ENCODE assay signal across 29 mouse cellular contexts in the genomic region with DNA sequence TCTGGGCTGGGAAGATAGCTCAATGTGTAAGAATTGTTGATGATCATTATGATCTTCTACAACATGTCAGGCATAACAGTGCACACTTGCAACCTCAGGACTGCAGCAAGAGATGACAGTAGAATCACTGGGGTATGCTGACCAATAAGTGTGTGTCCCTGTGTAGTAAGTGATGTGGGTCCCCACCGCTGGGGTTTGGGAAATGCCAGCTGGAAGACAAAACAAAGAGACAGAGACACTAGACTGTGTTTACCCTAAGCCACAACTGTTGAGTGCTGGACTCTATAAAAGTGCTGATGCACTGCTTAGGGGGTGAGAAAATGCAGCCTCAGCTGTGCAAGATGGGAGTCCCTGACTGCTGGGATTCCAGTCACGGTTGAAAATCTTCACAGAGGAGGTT.
DNase-seq lines count a peak whose midpoint lies in the region; ATAC-seq and TF ChIP-seq lines count a peak whose summit lies in the region.
"Had no signal": no experiment of that assay in that cellular context is flagged by ENCODE, and none has a peak within 500 bp of the region (broad histone marks: within the 10 kb centered on the region; RNA-seq: fewer than 3 reads in every experiment).

No protein-coding gene starts in this region.

- WGBS in forebrain, embryonic 13.5 days: 30% methylated on average over 2 of the region's 2 CpGs
- WGBS in forebrain, embryonic 14.5 days: 41% methylated on average over 2 of the region's 2 CpGs
- WGBS in hindbrain, embryonic 11.5 days: 44% methylated on average over 2 of the region's 2 CpGs
- WGBS in hindbrain, postnatal 0 days: 24% methylated on average over 2 of the region's 2 CpGs
- WGBS in midbrain, embryonic 12.5 days: 24% methylated on average over 2 of the region's 2 CpGs

- ATAC-seq in forebrain, embryonic 13.5 days: 0 out of 2 replicates have a peak, but pooled peaks have one; percentile 27
- no peak for ATAC-seq in forebrain, embryonic 14.5 days
- ATAC-seq in hindbrain, embryonic 11.5 days (ENCODE audit: low FRiP score): peak; percentile 40; the same call in 1 of the 2 replicates
- ATAC-seq in hindbrain, postnatal 0 days: no peak
- peak; percentile 56 for ATAC-seq in midbrain, embryonic 12.5 days (ENCODE audit: low FRiP score, low read depth)
- ATAC-seq in monocyte, adult 5-6 weeks (replicated peaks; ENCODE audit: insufficient number of reproducible peaks, low FRiP score, low TSS enrichment, poor library complexity, severe bottlenecking): no peak
- ATAC-seq: CD4-positive, CD25-positive, alpha-beta regulatory T cell, adult 4 months; intestine, embryonic 16.5 days; lung, postnatal 0 days had no signal

- H3K9me3 ChIP-seq in forebrain, embryonic 13.5 days (replicated peaks): no peaks in the 10 kb centered on the region
- H3K9me3 ChIP-seq in forebrain, embryonic 14.5 days (replicated peaks; ENCODE audit: control insufficient read depth, low read length): no peaks in the 10 kb centered on the region
- H3K9me3 ChIP-seq in hindbrain, embryonic 11.5 days (ENCODE audit: control insufficient read depth, low read length): no peaks in the 10 kb centered on the region
- no peaks in the 10 kb centered on the region for H3K9me3 ChIP-seq in hindbrain, postnatal 0 days (ENCODE audit: low read length)
- no peaks in the 10 kb centered on the region for H3K9me3 ChIP-seq in midbrain, embryonic 12.5 days
- H3K9me3 ChIP-seq: heart, embryonic 10.5 days; limb, embryonic 10.5 days; limb, embryonic 15.5 days; liver, embryonic 13.5 days had no signal

- no peak for DNase-seq in forebrain, embryonic 14.5 days (ENCODE audit: low spot score)
- DNase-seq in hindbrain, embryonic 11.5 days (ENCODE audit: low spot score): peak; percentile 1
- no peak for DNase-seq in hindbrain, postnatal 0 days (ENCODE audit: low spot score)
- peak; percentile 28 for DNase-seq in brain, embryonic 14.5 days (ENCODE audit: low read depth)
- DNase-seq in urinary bladder, postnatal 14 days (ENCODE audit: low spot score): no peak
- DNase-seq: adrenal gland, postnatal 14 days; cerebellum, adult 11-12 months; cerebellum, adult 9-11 months; gastrocnemius, postnatal 14 days; kidney, adult 8-10 months; kidney, postnatal 4 days; liver, embryonic 13.5 days; lung, adult 18-20 months; lung, postnatal 4 days; retina, postnatal 1 day; right cerebral cortex, postnatal 14 days; thymus, postnatal 14 days had no signal

- TF ChIP-seq CTCF in hindbrain, postnatal 0 days (IDR thresholded peaks at IDR 0.05; ENCODE audit: low read depth): no peak
- TF ChIP-seq CTCF in brain, embryonic 14.5 days (IDR thresholded peaks at IDR 0.05; ENCODE audit: borderline replicate concordance, extremely low read depth, insufficient read depth, insufficient read length): no peak

- no peak for TF ChIP-seq POLR2A in brain, embryonic 14.5 days (IDR thresholded peaks at IDR 0.05; ENCODE audit: borderline replicate concordance, extremely low read depth, insufficient read depth, insufficient read length, poor library complexity, severe bottlenecking)

- H3K27me3 ChIP-seq in forebrain, embryonic 13.5 days: no peaks in the 10 kb centered on the region
- H3K27me3 ChIP-seq in forebrain, embryonic 14.5 days (replicated peaks; ENCODE audit: control insufficient read depth, insufficient read depth, low read length): no peaks in the 10 kb centered on the region
- no peaks in the 10 kb centered on the region for H3K27me3 ChIP-seq in hindbrain, embryonic 11.5 days (ENCODE audit: control insufficient read depth, insufficient read depth, low read length)
- H3K27me3 ChIP-seq in hindbrain, postnatal 0 days (ENCODE audit: insufficient read depth, low read length): no peaks in the 10 kb centered on the region
- no peaks in the 10 kb centered on the region for H3K27me3 ChIP-seq in midbrain, embryonic 12.5 days
- H3K27me3 ChIP-seq: limb, embryonic 15.5 days; liver, embryonic 13.5 days; megakaryocyte, embryonic 14.5 days had no signal

- H3K9ac ChIP-seq in forebrain, embryonic 13.5 days: no peak overlapping the region
- H3K9ac ChIP-seq in forebrain, embryonic 14.5 days (ENCODE audit: low read length): no peak overlapping the region
- H3K9ac ChIP-seq in hindbrain, embryonic 11.5 days (ENCODE audit: low read depth, low read length): no peak overlapping the region
- no peak overlapping the region for H3K9ac ChIP-seq in hindbrain, postnatal 0 days (replicated peaks; ENCODE audit: low read length)
- H3K9ac ChIP-seq in midbrain, embryonic 12.5 days (replicated peaks): no peak overlapping the region
- H3K9ac ChIP-seq: limb, embryonic 15.5 days; liver, embryonic 13.5 days had no signal

- no peaks in the 10 kb centered on the region for H3K36me3 ChIP-seq in forebrain, embryonic 13.5 days (ENCODE audit: poor library complexity, severe bottlenecking)
- no peaks in the 10 kb centered on the region for H3K36me3 ChIP-seq in forebrain, embryonic 14.5 days (ENCODE audit: control insufficient read depth, insufficient read depth, low read length)
- no peaks in the 10 kb centered on the region for H3K36me3 ChIP-seq in hindbrain, embryonic 11.5 days (ENCODE audit: control insufficient read depth, insufficient read depth, low read length)
- H3K36me3 ChIP-seq in hindbrain, postnatal 0 days (ENCODE audit: insufficient read depth, low read length): no peaks in the 10 kb centered on the region
- no peaks in the 10 kb centered on the region for H3K36me3 ChIP-seq in midbrain, embryonic 12.5 days
- H3K36me3 ChIP-seq: heart, embryonic 10.5 days; limb, embryonic 10.5 days; limb, embryonic 15.5 days; liver, embryonic 13.5 days had no signal

- no peak overlapping the region for H3K27ac ChIP-seq in forebrain, embryonic 13.5 days
- H3K27ac ChIP-seq in forebrain, embryonic 14.5 days (ENCODE audit: low read depth, low read length): no peak overlapping the region
- no peak overlapping the region for H3K27ac ChIP-seq in hindbrain, embryonic 11.5 days (ENCODE audit: low read depth, low read length)
- no peak overlapping the region for H3K27ac ChIP-seq in hindbrain, postnatal 0 days
- H3K27ac ChIP-seq in midbrain, embryonic 12.5 days (replicated peaks): no peak overlapping the region
- H3K27ac ChIP-seq: heart, embryonic 10.5 days; kidney, postnatal 0 days; limb, embryonic 10.5 days; limb, embryonic 15.5 days; liver, embryonic 13.5 days had no signal

- H3K4me3 ChIP-seq in forebrain, embryonic 13.5 days: no peak overlapping the region
- H3K4me3 ChIP-seq in forebrain, embryonic 14.5 days (ENCODE audit: low read depth, low read length): no peak overlapping the region
- H3K4me3 ChIP-seq in hindbrain, embryonic 11.5 days (ENCODE audit: low read depth, low read length): no peak overlapping the region
- H3K4me3 ChIP-seq in hindbrain, postnatal 0 days (ENCODE audit: low read length): no peak overlapping the region
- H3K4me3 ChIP-seq in midbrain, embryonic 12.5 days: no peak overlapping the region
- H3K4me3 ChIP-seq: erythroblast, embryonic 14.5 days; heart, embryonic 10.5 days; limb, embryonic 10.5 days; limb, embryonic 15.5 days; liver, embryonic 13.5 days; megakaryocyte, embryonic 14.5 days had no signal

- H3K4me2 ChIP-seq in forebrain, embryonic 13.5 days: no peak overlapping the region
- no peak overlapping the region for H3K4me2 ChIP-seq in forebrain, embryonic 14.5 days (ENCODE audit: low read length)
- no peak overlapping the region for H3K4me2 ChIP-seq in hindbrain, embryonic 11.5 days (replicated peaks; ENCODE audit: low read depth, low read length)
- no peak overlapping the region for H3K4me2 ChIP-seq in hindbrain, postnatal 0 days (ENCODE audit: low read depth, low read length)
- no peak overlapping the region for H3K4me2 ChIP-seq in midbrain, embryonic 12.5 days (replicated peaks)
- H3K4me2 ChIP-seq: limb, embryonic 15.5 days; liver, embryonic 13.5 days had no signal

- H3K4me1 ChIP-seq in forebrain, embryonic 13.5 days: no peaks in the 10 kb centered on the region
- no peaks in the 10 kb centered on the region for H3K4me1 ChIP-seq in forebrain, embryonic 14.5 days (ENCODE audit: control insufficient read depth, insufficient read depth, low read length)
- H3K4me1 ChIP-seq in hindbrain, embryonic 11.5 days (replicated peaks; ENCODE audit: control insufficient read depth, insufficient read depth, low read length): no peaks in the 10 kb centered on the region
- no peaks in the 10 kb centered on the region for H3K4me1 ChIP-seq in hindbrain, postnatal 0 days (ENCODE audit: insufficient read depth, low read length)
- H3K4me1 ChIP-seq in midbrain, embryonic 12.5 days: no peaks in the 10 kb centered on the region
- H3K4me1 ChIP-seq: heart, embryonic 10.5 days; limb, embryonic 10.5 days; limb, embryonic 15.5 days; liver, embryonic 13.5 days; megakaryocyte, embryonic 14.5 days had no signal

Comparison
In these comparisons a context has a peak if more than half of its experiments do, and no peak if none do; other contexts are left out.
1. ATAC-seq: peak in forebrain, embryonic 13.5 days (single experiment), hindbrain, embryonic 11.5 days (single experiment) and midbrain, embryonic 12.5 days (single experiment); none in forebrain, embryonic 14.5 days (single experiment), hindbrain, postnatal 0 days (single experiment) and monocyte, adult 5-6 weeks (single experiment).
2. DNase-seq: peak in hindbrain, embryonic 11.5 days (single experiment) and brain, embryonic 14.5 days (single experiment); none in forebrain, embryonic 14.5 days (single experiment), hindbrain, postnatal 0 days (single experiment) and urinary bladder, postnatal 14 days (single experiment).